Mouse (Mus musculus): Measurements from ENCODE around the gene 1600012H06Rik.
"Not testable (repeated sequence)": the region's sequence is repeated elsewhere in the genome, so short reads cannot be mapped to it uniquely, and the experiment has no call there.

The 1600012H06Rik gene

GRCm38 (mm10) chr17:14935841-14936605 is 7.0 kb upstream of the 1600012H06Rik start:
- in situ Hi-C loops (cut with MboI), result loop anchor here (25.0 kb wide), 2 partner anchors 126 to 551 kb away; partner anchors contain the start of genes Psmb1 and Tbp

DNA sequence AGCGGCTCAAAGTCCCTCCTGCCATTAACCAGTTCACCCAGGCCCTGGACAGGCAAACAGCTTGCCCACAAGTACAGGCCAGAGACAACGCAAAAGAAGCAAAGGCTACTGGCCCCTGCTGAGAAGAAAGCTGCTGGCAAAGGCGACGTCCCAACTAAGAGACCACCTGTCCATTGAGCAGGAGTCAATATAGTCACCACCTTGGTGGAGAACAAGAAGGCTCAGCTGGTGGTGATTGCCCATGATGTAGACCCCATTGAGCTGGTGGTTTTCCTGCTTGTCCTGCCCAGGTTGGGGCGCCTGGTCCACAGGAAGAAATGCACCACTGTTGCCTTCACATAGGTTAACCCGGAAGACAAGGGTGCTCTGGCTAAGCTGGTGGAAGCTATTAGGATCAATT is 803 bp upstream of the 1600012H06Rik start:
- in situ Hi-C loops (cut with MboI), result loop anchor here (25.0 kb wide), 2 partner anchors 120 to 545 kb away; partner anchors contain the start of genes Psmb1 and Tbp

- in situ Hi-C loops (cut with MboI), result loop anchor here (25.0 kb wide), 2 partner anchors 119 to 544 kb away; partner anchors contain the start of genes Psmb1 and Tbp
These were observed 710 bp downstream of the 1600012H06Rik start for GRCm38 (mm10) chr17:14943729-14944059.

- in situ Hi-C loops (cut with MboI), result loop anchor here (25.0 kb wide), 2 partner anchors 118 to 543 kb away; partner anchors contain the start of genes Psmb1 and Tbp
These were observed 1.6 kb downstream of the 1600012H06Rik start for GRCm38 (mm10) chr17:14944551-14944950.

- in situ Hi-C loops (cut with MboI), result loop anchor here (25.0 kb wide), 2 partner anchors 113 to 538 kb away; partner anchors contain the start of genes Psmb1 and Tbp
These were observed 6.3 kb downstream of the 1600012H06Rik start for GRCm38 (mm10) chr17:14949161-14949827.

GRCm38 (mm10) chr17:14953452-14953851 is 10.5 kb downstream of the 1600012H06Rik start:
- in situ Hi-C loops (cut with MboI), result no loop called here

- in situ Hi-C loops (cut with MboI), result no loop called here
These were observed 15.8 kb downstream of the 1600012H06Rik start for GRCm38 (mm10) chr17:14958686-14959327.

DNA sequence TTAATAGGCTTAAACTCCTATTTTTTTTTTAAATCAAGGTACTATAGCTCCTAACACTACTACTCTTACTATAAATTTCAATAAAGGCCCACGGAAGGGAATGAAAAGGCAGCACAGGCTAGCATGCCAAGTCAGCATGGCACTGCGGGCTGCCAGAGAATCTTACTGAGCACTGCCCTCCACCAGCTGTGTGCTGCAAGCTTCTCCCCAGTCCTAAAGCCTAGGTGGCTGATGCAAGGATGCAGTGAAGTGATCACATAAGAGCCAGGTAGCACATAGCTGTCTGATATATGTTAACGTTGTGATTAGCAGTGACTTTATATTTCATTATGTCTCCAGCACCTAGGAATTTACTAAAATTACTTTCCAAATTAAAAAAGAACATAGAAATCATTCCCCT is 17.0 kb downstream of the 1600012H06Rik start:
- in situ Hi-C loops (cut with MboI), result no loop called here

DNA sequence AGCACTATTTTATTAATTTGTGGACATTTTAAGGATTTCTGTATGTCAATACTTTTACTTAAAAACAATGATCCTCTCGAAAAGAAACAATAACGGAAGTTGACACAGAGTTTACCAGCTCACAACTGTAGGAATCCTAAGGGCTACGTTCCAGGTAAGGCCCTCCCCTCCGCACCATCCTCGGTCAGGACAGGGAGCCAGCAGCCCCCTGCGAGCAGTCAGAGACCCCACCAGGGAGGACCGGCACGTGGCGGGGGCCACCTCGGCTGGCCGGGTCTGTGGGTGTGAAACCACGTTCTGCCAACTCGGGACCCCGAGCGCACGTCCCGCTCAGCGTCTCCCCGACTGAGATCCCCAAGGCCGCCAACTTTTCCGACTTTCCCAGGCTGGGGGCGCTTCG is 17.5 kb downstream of the 1600012H06Rik start:
- in situ Hi-C loops (cut with MboI), result no loop called here

GRCm38 (mm10) chr17:14960951-14961556 is 18.1 kb downstream of the 1600012H06Rik start, which contains the start of gene Phf10:
Gene Phf10, minus strand, starts transcription at chr17:14961273.
- in situ Hi-C loops (cut with MboI), result not testable (repeated sequence)

GRCm38 (mm10) chr17:14961557-14962154 is 18.7 kb downstream of the 1600012H06Rik start:
- in situ Hi-C loops (cut with MboI), result not testable (repeated sequence)

- in situ Hi-C loops (cut with MboI), result not testable (repeated sequence)
These were observed 25.5 kb downstream of the 1600012H06Rik start for GRCm38 (mm10) chr17:14968373-14968913.

DNA sequence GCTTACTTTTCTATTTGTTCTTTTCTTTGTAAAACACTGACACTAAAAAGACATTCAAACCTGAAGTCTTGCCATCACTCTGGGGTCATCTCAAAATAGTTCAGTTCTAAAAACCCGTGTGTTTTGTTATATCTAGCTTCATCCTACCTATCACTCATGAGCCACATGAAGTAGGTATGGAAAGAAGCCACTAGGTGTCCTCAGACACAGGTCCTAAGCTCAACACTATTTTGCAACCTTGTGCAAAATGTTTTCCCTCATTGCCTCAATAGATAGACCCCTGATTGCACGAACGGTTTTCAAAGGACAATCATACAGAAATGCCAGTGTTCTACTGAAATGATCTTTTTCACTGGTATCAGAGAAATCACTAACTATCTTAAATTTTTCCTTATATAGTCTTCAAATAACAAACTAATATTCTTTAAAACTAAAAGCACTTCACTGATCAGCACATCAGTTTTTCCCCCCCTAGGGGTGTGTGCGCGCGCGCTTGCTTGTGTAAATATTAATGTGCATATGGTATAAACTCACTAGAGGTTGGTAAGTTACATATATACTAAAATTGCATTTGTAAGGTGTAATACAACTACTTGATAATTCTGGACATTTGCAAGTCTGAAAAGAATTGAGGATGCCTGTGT is 34.9 kb downstream of the 1600012H06Rik start:
- in situ Hi-C loops (cut with MboI), result not testable (repeated sequence)

DNA sequence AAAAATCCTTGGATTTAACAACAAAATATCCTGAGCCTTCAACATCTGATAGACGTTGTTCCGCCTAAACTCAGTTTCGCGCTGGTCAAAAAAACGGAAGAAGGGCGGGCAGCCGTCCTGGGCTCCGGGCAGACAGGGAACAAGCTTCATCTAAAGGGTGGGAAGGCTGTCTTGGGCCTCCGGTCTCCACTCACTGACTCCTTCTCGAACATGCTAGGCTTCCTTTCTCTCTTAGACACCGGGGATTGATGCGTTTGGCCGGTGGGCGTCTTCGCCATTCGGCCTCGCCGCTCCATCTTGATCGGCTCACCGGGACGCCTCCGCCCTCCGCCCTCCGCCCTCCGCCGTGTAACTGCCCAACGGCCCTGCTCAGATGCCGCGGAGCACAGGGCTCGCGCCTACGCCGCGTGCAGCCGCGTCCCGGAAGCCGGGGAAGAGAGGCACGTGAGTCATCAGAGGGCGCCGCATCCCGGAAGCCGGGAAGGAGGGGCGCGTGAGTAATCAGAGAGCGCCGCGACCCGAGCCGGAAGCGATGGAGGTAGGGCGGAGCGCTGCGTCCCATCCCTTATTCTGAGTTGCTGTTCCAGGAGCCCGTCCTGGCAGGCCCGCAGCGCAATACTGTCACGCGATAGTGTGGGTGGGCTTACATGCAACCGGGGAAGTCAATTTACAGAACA is 35.5 kb downstream of the 1600012H06Rik start, which contains the start of the genes 9030025P20Rik and Gm3417:
Gene 9030025P20Rik, plus strand, starts transcription at position 107 of the 677 bp plus-strand sequence.
Gene Gm3417, minus strand, starts transcription at position 429 of the 677 bp plus-strand sequence.
- in situ Hi-C loops (cut with MboI), result not testable (repeated sequence)

- in situ Hi-C loops (cut with MboI), result not testable (repeated sequence)
These were observed 47.2 kb downstream of the 1600012H06Rik start for GRCm38 (mm10) chr17:14990116-14990702.

- in situ Hi-C loops (cut with MboI), result not testable (repeated sequence)
These were observed 49.6 kb downstream of the 1600012H06Rik start for GRCm38 (mm10) chr17:14992522-14993138.

DNA sequence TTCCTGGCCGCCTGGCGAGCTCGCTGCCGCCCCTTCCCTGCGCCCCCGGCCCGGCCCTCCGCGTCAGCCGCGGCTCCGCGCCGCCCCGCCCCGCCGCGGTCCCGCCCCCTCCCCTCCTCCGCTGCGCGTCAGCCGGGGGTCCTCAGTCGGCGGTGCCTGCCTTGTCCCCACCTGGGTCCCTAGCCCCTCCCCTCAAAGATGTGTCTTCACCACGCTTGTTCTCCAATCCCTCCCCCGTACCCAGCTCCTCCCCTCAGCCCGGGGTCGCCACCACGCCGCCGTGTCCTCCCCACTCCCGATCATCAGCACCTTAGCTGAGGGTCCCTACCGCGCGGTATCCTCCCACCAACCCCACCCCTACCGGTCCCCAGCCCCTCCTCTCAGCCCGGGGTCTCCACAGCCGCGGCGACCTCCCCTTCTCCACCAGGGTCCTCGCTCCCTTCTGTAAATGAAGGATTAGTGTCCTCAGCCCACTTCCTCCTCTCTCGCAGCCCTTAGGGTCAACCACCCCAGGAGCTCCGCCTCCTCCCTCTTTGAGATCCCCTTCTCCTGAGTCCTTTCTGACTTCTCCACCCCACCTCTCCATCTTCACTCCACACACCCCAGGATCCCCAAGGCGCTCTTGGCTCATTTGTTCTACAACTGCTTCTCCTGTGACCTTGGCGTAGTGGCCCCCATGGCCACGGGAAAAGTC is 50.3 kb downstream of the 1600012H06Rik start:
- in situ Hi-C loops (cut with MboI), result not testable (repeated sequence)

GRCm38 (mm10) chr17:14994140-14994539 is 51.2 kb downstream of the 1600012H06Rik start:
- in situ Hi-C loops (cut with MboI), result not testable (repeated sequence)
